Mouse (Mus musculus) lung, embryonic 14.5 days (tissue): ENCODE measurements around the gene Tmprss12. TPM values are rescaled to one million over a fixed set of nuclear protein-coding genes. Genes with fewer than 3 reads are reported as not detected.

Source experiments
- ATAC-seq: fragments of 200-750 bp; cut with Nextera tagmentation; 2 replicates; pipeline ENCODE4 v1.8.0; 2017; ENCODE audit warnings: mild to moderate bottlenecking, moderate TSS enrichment, moderate library complexity; ENCODE audit not compliant: insufficient read depth
- DNase-seq: peaks from one replicate; pipeline ENCODE4 v3.0.0-alpha.2; 2015
- H3K27ac ChIP-seq: fragments of 300-500 bp; sonication (generic); 2 replicates; pipeline ENCODE4 v1.5.1; 2014; ENCODE audit warnings: low read depth, mild to moderate bottlenecking, moderate library complexity
- H3K27me3 ChIP-seq: fragments of 300-500 bp; sonication (generic); 2 replicates; pipeline ENCODE4 v1.6.1; 2014; ENCODE audit warnings: low read length, control low read depth; ENCODE audit not compliant: insufficient read depth
- H3K36me3 ChIP-seq: fragments of 300-500 bp; sonication (generic); 2 replicates; pipeline ENCODE4 v1.6.1; 2014; ENCODE audit warnings: control low read depth; ENCODE audit not compliant: insufficient read depth
- H3K4me1 ChIP-seq: fragments of 300-500 bp; sonication (generic); 2 replicates; pipeline ENCODE4 v1.6.1; 2014; ENCODE audit warnings: antibody characterized with exemption, control low read depth; ENCODE audit not compliant: insufficient read depth
- H3K4me2 ChIP-seq: fragments of 300-500 bp; sonication (generic); 2 replicates; pipeline ENCODE4 v1.6.1; 2014; ENCODE audit warnings: mild to moderate bottlenecking
- H3K4me3 ChIP-seq: fragments of 300-500 bp; sonication (generic); 2 replicates; pipeline ENCODE4 v1.5.1; 2014; ENCODE audit warnings: low read depth, low read length
- H3K9ac ChIP-seq: fragments of 300-500 bp; sonication (generic); 2 replicates; pipeline ENCODE4 v1.6.1; 2014
- H3K9me3 ChIP-seq: fragments of 300-500 bp; sonication (generic); 2 replicates; pipeline ENCODE4 v1.6.1; 2016; ENCODE audit warnings: low read depth, low read length, control low read depth
- CTCF ChIP-seq: IDR thresholded peaks from 2 replicates; pipeline ENCODE4 v1.5.1; 2016; ENCODE audit warnings: antibody characterized with exemption, low read depth
- WGBS: fragments of 180-500 bp; shearing (Covaris S2); extraction: QIAGEN DNeasy Blood & Tissue Kit; methylation state at CpG from one replicate; pipeline ENCODE4 v1.1.7; 2014; 5-methylcytosine and 5-hydroxymethylcytosine counted together
- polyA plus RNA-seq: library from polyadenylated mRNA; unstranded; fragments of >200 nt; fragmentation: Nextera tagmentation; extraction: Ambion mirVana; gene quantifications from 2 replicates; pipeline ENCODE4 v1.2.1, GENCODE M21; 2014

Gene Tmprss12
- not detected in 2 replicates for polyA plus RNA-seq

- H3K36me3 ChIP-seq, result no peaks in the 10 kb centered on the region
- TF ChIP-seq CTCF, result no peak
- ATAC-seq, result no peak
- WGBS, result 93% methylated on average over 20 of the region's 20 CpGs
- no peak for DNase-seq
- no peaks in the 10 kb centered on the region for H3K4me1 ChIP-seq
- no peaks in the 10 kb centered on the region for H3K27me3 ChIP-seq
- no peak within 1 kb of the TSS for H3K27ac ChIP-seq
- no peak within 1 kb of the TSS for H3K4me2 ChIP-seq
- no peak within 1 kb of the TSS for H3K9ac ChIP-seq
- no peak within 1 kb of the TSS for H3K4me3 ChIP-seq
- H3K9me3 ChIP-seq, result no peaks in the 10 kb centered on the region
These were observed at the start of gene Tmprss12 for GRCm38 (mm10) chr15:100280626-100281025. TSS of gene Tmprss12 (plus strand) at chr15:100280837.

GRCm38 (mm10) chr15:100231616-100232525 lies 48.8 kb upstream of the Tmprss12 start:
- DNase-seq, result no peak
- H3K9ac ChIP-seq, result no peak overlapping the region
- no peak overlapping the region for H3K27ac ChIP-seq
- H3K4me2 ChIP-seq, result no peak overlapping the region
- H3K4me1 ChIP-seq, result no peaks in the 10 kb centered on the region
- peaks cover 40% of the 10 kb centered on the region for H3K36me3 ChIP-seq
- no peak for TF ChIP-seq CTCF
- WGBS, result 88% methylated on average over 14 of the region's 14 CpGs
- no peaks in the 10 kb centered on the region for H3K9me3 ChIP-seq
- no peaks in the 10 kb centered on the region for H3K27me3 ChIP-seq
- no peak overlapping the region for H3K4me3 ChIP-seq
- ATAC-seq, result no peak

DNA sequence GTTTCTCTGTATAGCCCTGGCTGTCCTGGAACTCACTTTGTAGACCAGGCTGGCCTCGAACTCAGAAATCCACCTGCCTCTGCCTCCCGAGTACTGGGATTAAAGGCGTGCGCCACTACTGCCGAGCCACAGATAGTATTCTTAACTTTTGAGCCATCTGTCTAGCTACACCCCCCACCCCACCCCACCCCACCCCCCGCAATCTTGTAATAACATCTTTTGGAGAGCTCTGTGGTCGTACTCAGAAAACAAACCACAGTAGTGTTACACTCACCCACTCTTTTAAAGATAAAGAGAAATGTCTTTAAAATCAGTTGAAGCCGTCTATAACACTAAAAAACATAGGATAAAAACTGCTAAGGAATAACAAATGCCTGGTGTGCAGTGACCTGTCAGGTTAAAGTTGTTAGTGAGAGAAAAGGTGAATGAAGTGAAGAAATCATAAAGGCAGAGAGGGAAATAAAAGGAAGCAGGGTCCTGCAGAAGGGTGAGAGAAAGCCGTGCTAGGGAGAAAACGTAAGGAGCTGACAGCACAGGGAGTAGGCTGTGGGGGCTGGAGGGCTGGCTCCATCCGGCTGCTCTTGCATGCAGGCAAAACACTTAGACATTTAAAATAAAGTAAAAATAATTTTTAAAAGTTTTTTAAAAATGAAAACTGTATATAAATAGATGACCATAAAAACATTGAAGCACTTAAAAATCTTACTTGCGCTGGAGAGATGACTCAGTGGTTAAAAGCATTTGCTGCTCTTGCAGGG lies 45.2 kb upstream of the Tmprss12 start:
- DNase-seq (no peak), ATAC-seq (no peak)
- Histone ChIP-seq H3K27ac (no peak overlapping the region), H3K36me3 (peaks cover 65% of the 10 kb centered on the region), H3K9me3 (no peaks in the 10 kb centered on the region), H3K4me2 (no peak overlapping the region), H3K4me3 (no peak overlapping the region), H3K9ac (no peak overlapping the region), H3K4me1 (no peaks in the 10 kb centered on the region), H3K27me3 (no peaks in the 10 kb centered on the region)
- 85% methylated on average over 12 of the region's 12 CpGs for WGBS
- no peak for TF ChIP-seq CTCF

- TF ChIP-seq CTCF, result no peak
- no peak overlapping the region for H3K27ac ChIP-seq
- H3K4me1 ChIP-seq, result no peaks in the 10 kb centered on the region
- WGBS, result 87% methylated on average over 6 of the region's 6 CpGs
- no peaks in the 10 kb centered on the region for H3K9me3 ChIP-seq
- H3K27me3 ChIP-seq, result no peaks in the 10 kb centered on the region
- ATAC-seq (no peak), DNase-seq (no peak)
- H3K9ac ChIP-seq, result no peak overlapping the region
- no peak overlapping the region for H3K4me2 ChIP-seq
- peaks cover 81% of the 10 kb centered on the region for H3K36me3 ChIP-seq
- no peak overlapping the region for H3K4me3 ChIP-seq
These were observed 43.7 kb upstream of the Tmprss12 start for GRCm38 (mm10) chr15:100236952-100237351.

- no peak for DNase-seq
- Histone ChIP-seq H3K27me3 (no peaks in the 10 kb centered on the region), H3K36me3 (peaks cover 89% of the 10 kb centered on the region), H3K9ac (no peak overlapping the region), H3K27ac (no peak overlapping the region), H3K4me2 (no peak overlapping the region), H3K9me3 (no peaks in the 10 kb centered on the region), H3K4me3 (no peak overlapping the region), H3K4me1 (no peaks in the 10 kb centered on the region)
- ATAC-seq, result no peak
- no peak for TF ChIP-seq CTCF
- 88% methylated on average over 6 of the region's 6 CpGs for WGBS
These were observed 38.9 kb upstream of the Tmprss12 start for GRCm38 (mm10) chr15:100241780-100242179.

DNA sequence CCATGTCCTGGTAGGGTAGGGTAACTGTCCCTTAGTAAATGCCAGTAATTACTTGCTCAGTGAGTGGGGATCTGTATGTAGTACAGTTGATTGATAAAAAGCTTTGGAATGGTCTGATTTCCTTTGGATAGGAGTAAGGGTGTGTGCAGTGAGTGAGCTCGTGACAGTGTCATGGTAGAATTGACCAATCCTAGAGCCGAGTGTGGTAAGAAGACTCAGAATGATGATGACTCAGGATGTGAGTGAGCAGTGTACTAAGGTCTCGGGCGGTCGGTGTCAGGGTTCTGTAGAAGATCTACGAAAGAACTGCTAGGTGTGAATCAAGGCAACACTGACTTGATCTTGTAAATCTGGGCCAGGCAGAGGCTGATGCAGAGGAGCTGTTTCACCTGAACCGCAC lies 34.7 kb upstream of the Tmprss12 start:
- WGBS, result 94% methylated on average over 7 of the region's 7 CpGs
- peaks cover 99% of the 10 kb centered on the region for H3K36me3 ChIP-seq
- no peaks in the 10 kb centered on the region for H3K4me1 ChIP-seq
- no peak overlapping the region for H3K27ac ChIP-seq
- H3K9ac ChIP-seq, result no peak overlapping the region
- no peak for ATAC-seq
- H3K9me3 ChIP-seq, result no peaks in the 10 kb centered on the region
- DNase-seq, result no peak
- H3K4me3 ChIP-seq, result no peak overlapping the region
- TF ChIP-seq CTCF, result no peak
- no peak overlapping the region for H3K4me2 ChIP-seq
- no peaks in the 10 kb centered on the region for H3K27me3 ChIP-seq

DNA sequence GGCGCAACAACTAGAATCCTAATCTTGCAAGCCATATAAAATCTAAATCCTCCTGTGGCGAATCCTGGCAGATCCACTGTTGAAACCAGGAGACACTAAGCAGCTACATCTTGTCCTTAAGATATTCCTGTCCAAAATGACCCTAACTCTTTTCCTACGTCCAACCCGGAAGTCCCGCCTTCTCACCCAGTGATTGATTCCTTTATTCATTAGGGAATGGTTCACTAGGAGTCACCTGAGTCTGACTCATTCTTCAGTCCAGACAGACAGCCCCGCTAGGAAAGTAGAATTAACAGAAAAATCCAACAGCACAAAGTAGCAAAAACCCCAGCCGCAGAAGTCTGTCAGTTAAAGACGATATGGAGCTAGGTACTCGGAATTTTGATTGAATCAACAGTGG lies 33.3 kb upstream of the Tmprss12 start:
- Histone ChIP-seq H3K4me1 (no peaks in the 10 kb centered on the region), H3K36me3 (peaks cover 98% of the 10 kb centered on the region), H3K4me3 (no peak overlapping the region), H3K27me3 (no peaks in the 10 kb centered on the region), H3K27ac (no peak overlapping the region), H3K4me2 (no peak overlapping the region), H3K9me3 (no peaks in the 10 kb centered on the region), H3K9ac (no peak overlapping the region)
- no peak for DNase-seq
- no peak for ATAC-seq
- 94% methylated on average over 9 of the region's 9 CpGs for WGBS
- TF ChIP-seq CTCF, result no peak
